Mouse (Mus musculus) colon, adult 2 months (tissue): ENCODE data around the gene Zfp618. TPM values are rescaled to one million over a fixed set of nuclear protein-coding genes. Genes with fewer than 3 reads are reported as not detected.

Experiments used
- polyA plus RNA-seq: library from polyadenylated mRNA; depleted of rRNA; stranded (reverse); fragments of >200 nt; gene quantifications from 2 replicates; pipeline ENCODE4 v1.2.3, GENCODE M21; 2012; rRNA removed

Zfp618 gene
- polyA plus RNA-seq = 12.0 and 15.8 TPM in 2 replicates

GRCm38 (mm10) chr4:62965497-62966302 is at the start of gene Zfp618:
Gene Zfp618 (plus strand): TSS chr4:62965573.

GRCm38 (mm10) chr4:63154699-63155098 is 189.3 kb downstream of the Zfp618 start, which contains the start of gene Ambp:
Gene Ambp (minus strand): TSS chr4:63154799.

GRCm38 (mm10) chr4:63171969-63172685 is 206.8 kb downstream of the Zfp618 start, which contains the start of gene Kif12:
Gene Kif12 (minus strand): TSS chr4:63172131.

Other genes starting within 250 kb of the Zfp618 start
- 1.5 and 3.9 TPM in 2 replicates for gene Ambp, start 189.2 kb downstream of the Zfp618 start, polyA plus RNA-seq
- 29.8 and 31.3 TPM in 2 replicates for gene Kif12, start 206.6 kb downstream of the Zfp618 start, polyA plus RNA-seq
- gene Col27a1, start 248.4 kb downstream of the Zfp618 start, polyA plus RNA-seq = 15.0 TPM in 2 replicates